Mouse (Mus musculus) limb, embryonic 11.5 days (tissue): ENCODE data around the gene Gtf2a2. TPM values are rescaled to one million over a fixed set of nuclear protein-coding genes. Genes with fewer than 3 reads are reported as not detected.

Experiments
- ATAC-seq: fragments of 200-750 bp; cut with Nextera tagmentation; 2 replicates; pipeline ENCODE4 v1.8.0; 2017; ENCODE audit warnings: low read depth; ENCODE audit not compliant: insufficient number of reproducible peaks, low FRiP score, low TSS enrichment
- DNase-seq: peaks from one replicate; pipeline ENCODE4 v3.0.0-alpha.2; 2015; ENCODE audit warnings: low spot score
- H3K27ac ChIP-seq: fragments of 300-500 bp; sonication (generic); replicated peaks from 2 replicates; pipeline ENCODE4 v1.5.1; 2014; ENCODE audit warnings: low read depth, mild to moderate bottlenecking, low read length
- H3K27me3 ChIP-seq: fragments of 300-500 bp; sonication (generic); 2 replicates; pipeline ENCODE4 v1.6.1; 2014; ENCODE audit warnings: mild to moderate bottlenecking, low read length, mixed read lengths; ENCODE audit not compliant: control insufficient read depth, insufficient read depth
- H3K36me3 ChIP-seq: fragments of 300-500 bp; sonication (generic); 2 replicates; pipeline ENCODE4 v1.6.1; 2014; ENCODE audit warnings: mild to moderate bottlenecking, low read length, moderate library complexity, mixed read lengths; ENCODE audit not compliant: control insufficient read depth, insufficient read depth
- H3K4me1 ChIP-seq: fragments of 300-500 bp; sonication (generic); 2 replicates; pipeline ENCODE4 v1.6.1; 2014; ENCODE audit warnings: low read length, mixed read lengths; ENCODE audit not compliant: control insufficient read depth, insufficient read depth
- H3K4me2 ChIP-seq: fragments of 300-500 bp; sonication (generic); 2 replicates; pipeline ENCODE4 v1.6.1; 2014; ENCODE audit warnings: low read depth, mild to moderate bottlenecking, moderate library complexity; ENCODE audit not compliant: severe bottlenecking
- H3K4me3 ChIP-seq: fragments of 300-500 bp; sonication (generic); 2 replicates; pipeline ENCODE4 v1.5.1; 2014; ENCODE audit warnings: low read depth, low read length
- H3K9ac ChIP-seq: fragments of 300-500 bp; sonication (generic); 2 replicates; pipeline ENCODE4 v1.6.1; 2014; ENCODE audit warnings: mild to moderate bottlenecking, low read length
- H3K9me3 ChIP-seq: fragments of 300-500 bp; sonication (generic); 2 replicates; pipeline ENCODE4 v1.6.1; 2016; ENCODE audit warnings: low read length; ENCODE audit not compliant: control insufficient read depth
- WGBS: fragments of 180-500 bp; shearing (Covaris S2); extraction: QIAGEN DNeasy Blood & Tissue Kit; methylation state at CpG from one replicate; pipeline ENCODE4 v1.1.7; 2014; 5-methylcytosine and 5-hydroxymethylcytosine counted together
- polyA plus RNA-seq: library from polyadenylated mRNA; unstranded; fragments of >200 nt; fragmentation: Nextera tagmentation; extraction: Ambion mirVana; gene quantifications from 2 replicates; pipeline ENCODE4 v1.2.1, GENCODE M21; 2014

The Gtf2a2 gene
- polyA plus RNA-seq, 1 experiment from 2014 or later, result 204 TPM

- H3K4me2 ChIP-seq, result no peak overlapping the region
- 50% methylated on average over 8 of the region's 8 CpGs for WGBS
- H3K4me3 ChIP-seq, result no peak overlapping the region
- no peaks in the 10 kb centered on the region for H3K4me1 ChIP-seq
- ATAC-seq (no peak), DNase-seq (no peak)
- no peak overlapping the region for H3K27ac ChIP-seq
- no peak overlapping the region for H3K9ac ChIP-seq
- no peaks in the 10 kb centered on the region for H3K9me3 ChIP-seq
- no peaks in the 10 kb centered on the region for H3K36me3 ChIP-seq
- no peaks in the 10 kb centered on the region for H3K27me3 ChIP-seq
These were observed 37.5 kb downstream of the Gtf2a2 start for GRCm38 (mm10) chr9:70049839-70050238.

- H3K4me1 ChIP-seq, result no peaks in the 10 kb centered on the region
- DNase-seq (no peak), ATAC-seq (no peak)
- H3K27ac ChIP-seq, result no peak overlapping the region
- H3K4me2 ChIP-seq, result no peak overlapping the region
- H3K9ac ChIP-seq, result no peak overlapping the region
- H3K27me3 ChIP-seq, result no peaks in the 10 kb centered on the region
- no peak overlapping the region for H3K4me3 ChIP-seq
- H3K9me3 ChIP-seq, result no peaks in the 10 kb centered on the region
- WGBS, result 72% methylated on average over 3 of the region's 3 CpGs
- H3K36me3 ChIP-seq, result no peaks in the 10 kb centered on the region
These were observed 40.4 kb downstream of the Gtf2a2 start for GRCm38 (mm10) chr9:70052730-70053129.

GRCm38 (mm10) chr9:70053411-70053810, 41.1 kb downstream of the Gtf2a2 start:
- ATAC-seq (no peak), DNase-seq (no peak)
- Histone ChIP-seq H3K36me3 (no peaks in the 10 kb centered on the region), H3K9ac (no peak overlapping the region), H3K4me2 (no peak overlapping the region), H3K9me3 (no peaks in the 10 kb centered on the region), H3K4me3 (no peak overlapping the region), H3K4me1 (no peaks in the 10 kb centered on the region), H3K27ac (no peak overlapping the region), H3K27me3 (no peaks in the 10 kb centered on the region)
- WGBS, result 56% methylated on average over 3 of the region's 3 CpGs

- no peak overlapping the region for H3K4me3 ChIP-seq
- DNase-seq, result no peak
- 84% methylated on average over 3 of the region's 3 CpGs for WGBS
These were observed 49.7 kb downstream of the Gtf2a2 start for GRCm38 (mm10) chr9:70062012-70062411.

GRCm38 (mm10) chr9:70067497-70067896, 55.1 kb downstream of the Gtf2a2 start:
- no peak overlapping the region for H3K4me3 ChIP-seq
- ATAC-seq, result no peak
- H3K4me2 ChIP-seq, result no peak overlapping the region
- H3K36me3 ChIP-seq, result no peaks in the 10 kb centered on the region
- H3K27ac ChIP-seq, result no peak overlapping the region
- WGBS, result 95% methylated on average over 3 of the region's 3 CpGs
- H3K27me3 ChIP-seq, result no peaks in the 10 kb centered on the region
- no peak overlapping the region for H3K9ac ChIP-seq
- no peak for DNase-seq
- H3K9me3 ChIP-seq, result no peaks in the 10 kb centered on the region
- no peaks in the 10 kb centered on the region for H3K4me1 ChIP-seq

More at GRCm38 (mm10) chr9:70062012-70062411, 49.7 kb downstream of the Gtf2a2 start:
- no peaks in the 10 kb centered on the region for H3K9me3 ChIP-seq
- H3K9ac ChIP-seq, result no peak overlapping the region
- no peaks in the 10 kb centered on the region for H3K27me3 ChIP-seq
- no peak overlapping the region for H3K4me2 ChIP-seq
- H3K36me3 ChIP-seq, result no peaks in the 10 kb centered on the region
- H3K4me1 ChIP-seq, result no peaks in the 10 kb centered on the region
- ATAC-seq, result no peak
- H3K27ac ChIP-seq, result no peak overlapping the region

GRCm38 (mm10) chr9:70069961-70070435, 57.6 kb downstream of the Gtf2a2 start:
- Histone ChIP-seq H3K27me3 (no peaks in the 10 kb centered on the region), H3K27ac (no peak overlapping the region), H3K4me3 (no peak overlapping the region), H3K9me3 (no peaks in the 10 kb centered on the region), H3K9ac (no peak overlapping the region), H3K36me3 (no peaks in the 10 kb centered on the region), H3K4me1 (no peaks in the 10 kb centered on the region), H3K4me2 (no peak overlapping the region)
- DNase-seq (no peak), ATAC-seq (no peak)
- 74% methylated on average over 8 of the region's 8 CpGs for WGBS

GRCm38 (mm10) chr9:70072387-70072786, 60.0 kb downstream of the Gtf2a2 start:
- H3K36me3 ChIP-seq, result no peaks in the 10 kb centered on the region
- no peak overlapping the region for H3K4me3 ChIP-seq
- H3K4me1 ChIP-seq, result no peaks in the 10 kb centered on the region
- ATAC-seq (no peak), DNase-seq (no peak)
- no peak overlapping the region for H3K4me2 ChIP-seq
- WGBS, result 88% methylated on average over 8 of the region's 8 CpGs
- H3K27ac ChIP-seq, result no peak overlapping the region
- H3K9me3 ChIP-seq, result no peaks in the 10 kb centered on the region
- no peaks in the 10 kb centered on the region for H3K27me3 ChIP-seq
- H3K9ac ChIP-seq, result no peak overlapping the region

Other genes starting within 250 kb of the Gtf2a2 start
- 113 and 127 TPM in 2 replicates for gene Bnip2, start 23.1 kb upstream of the Gtf2a2 start, polyA plus RNA-seq
- gene Gcnt3, start 25.5 kb downstream of the Gtf2a2 start, polyA plus RNA-seq, result 0.06 TPM in 1 of 2 replicates, not detected in the other
- 1.7 and 2.3 TPM in 2 replicates for gene Fam81a, start 130.0 kb downstream of the Gtf2a2 start, polyA plus RNA-seq
- gene Myo1e, start 194.8 kb downstream of the Gtf2a2 start, polyA plus RNA-seq, result 16.9 and 18.0 TPM in 2 replicates